Mouse (Mus musculus) neural tube, embryonic 13.5 days (tissue): ENCODE data around the gene Cdt1. TPM values are rescaled to one million over a fixed set of nuclear protein-coding genes. Genes with fewer than 3 reads are reported as not detected.

Experiments used
- microRNA-seq: library from miRNA; unstranded; fragments of <30 nt; microRNA quantifications from one replicate; pipeline ENCODE4, GENCODE M21; 2016
- polyA plus RNA-seq: library from polyadenylated mRNA; unstranded; fragments of >200 nt; fragmentation: Nextera tagmentation; extraction: Ambion mirVana; gene quantifications from 2 replicates; pipeline ENCODE4 v1.2.1, GENCODE M21; 2015

Cdt1 gene
- polyA plus RNA-seq, 1 experiment from 2014 or later: 7.3 TPM

Small RNAs within 50 kb of the gene (microRNA-seq; reads per million reads assigned to microRNA genes)
- gene Mir6396: not detected

Other genes with a start within 250 kb of the Cdt1 start
- not detected in 2 replicates for gene Trhr2, start 207.3 kb upstream of the Cdt1 start, polyA plus RNA-seq
- gene Zc3h18, start 191.4 kb upstream of the Cdt1 start, polyA plus RNA-seq: 37.0 and 43.6 TPM in 2 replicates
- not detected in 2 replicates for gene Il17c, start 146.0 kb upstream of the Cdt1 start, polyA plus RNA-seq
- 46.6 and 51.4 TPM in 2 replicates for gene Cyba, start 135.1 kb upstream of the Cdt1 start, polyA plus RNA-seq
- 46.6 and 53.8 TPM in 2 replicates for gene Mvd, start 124.6 kb upstream of the Cdt1 start, polyA plus RNA-seq
- gene Snai3, start 107.3 kb upstream of the Cdt1 start, polyA plus RNA-seq: 0.15 TPM in 1 of 2 replicates, not detected in the other
- gene Rnf166, start 92.0 kb upstream of the Cdt1 start, polyA plus RNA-seq: 36.8 and 39.1 TPM in 2 replicates
- gene Ctu2, start 91.9 kb upstream of the Cdt1 start, polyA plus RNA-seq: 57.4 and 63.7 TPM in 2 replicates
- 3.2 and 6.2 TPM in 2 replicates for gene Piezo1, start 16.7 kb upstream of the Cdt1 start, polyA plus RNA-seq
- gene Aprt, start 8.9 kb downstream of the Cdt1 start, polyA plus RNA-seq: 133 and 161 TPM in 2 replicates
- gene Galns, start 43.4 kb downstream of the Cdt1 start, polyA plus RNA-seq: 5.5 and 6.5 TPM in 2 replicates
- 84.7 and 101 TPM in 2 replicates for gene Trappc2l, start 43.6 kb downstream of the Cdt1 start, polyA plus RNA-seq
- not detected in 2 replicates for gene Pabpn1l, start 54.7 kb downstream of the Cdt1 start, polyA plus RNA-seq
- 21.2 and 22.2 TPM in 2 replicates for gene Cbfa2t3, start 131.1 kb downstream of the Cdt1 start, polyA plus RNA-seq
- 15.6 and 17.1 TPM in 2 replicates for gene Acsf3, start 207.5 kb downstream of the Cdt1 start, polyA plus RNA-seq